Mouse (Mus musculus) mature B cell (primary cell): ENCODE results near the gene Kat2a.

ENCODE experiments used
- in situ Hi-C: fragments of 300-500 bp; cut with MboI; formaldehyde crosslinking; loops from 2 replicates; pipeline ENCODE4 v1.14.3; 2019

The Kat2a gene

GRCm38 (mm10) chr11:100710528-100710927 lies 1.7 kb downstream of the Kat2a start:
- in situ Hi-C loops, result no loop called here

DNA sequence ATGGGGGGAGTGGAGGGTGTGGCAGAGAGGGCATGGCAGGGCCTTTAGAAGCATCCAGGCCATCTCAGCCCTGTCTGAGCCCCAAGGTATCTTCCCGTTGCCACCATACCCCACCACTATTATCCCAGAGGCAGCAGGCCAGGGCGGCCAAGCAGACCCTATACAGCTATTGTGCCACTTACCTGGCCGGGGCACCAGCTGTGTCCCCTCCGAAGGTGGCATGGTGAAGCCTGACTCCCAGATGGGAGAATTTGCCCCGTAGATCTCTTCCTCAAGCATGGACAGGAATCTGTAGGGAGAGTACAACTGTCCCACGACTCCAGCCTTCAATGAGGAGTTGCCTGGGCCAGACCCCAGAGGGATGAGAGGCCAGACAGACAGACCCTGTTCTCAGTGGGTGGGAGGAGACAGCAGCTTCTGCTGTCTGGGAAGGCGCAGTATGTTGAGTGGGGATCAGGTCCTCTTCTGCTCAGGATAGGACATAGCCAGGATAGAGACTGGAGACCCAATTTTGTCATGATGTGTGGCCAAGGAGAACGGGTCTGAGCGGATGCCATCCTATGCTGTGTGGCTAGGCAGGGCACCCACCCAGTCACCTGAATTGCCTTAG lies 3.0 kb downstream of the Kat2a start:
- in situ Hi-C loops, result no loop called here

DNA sequence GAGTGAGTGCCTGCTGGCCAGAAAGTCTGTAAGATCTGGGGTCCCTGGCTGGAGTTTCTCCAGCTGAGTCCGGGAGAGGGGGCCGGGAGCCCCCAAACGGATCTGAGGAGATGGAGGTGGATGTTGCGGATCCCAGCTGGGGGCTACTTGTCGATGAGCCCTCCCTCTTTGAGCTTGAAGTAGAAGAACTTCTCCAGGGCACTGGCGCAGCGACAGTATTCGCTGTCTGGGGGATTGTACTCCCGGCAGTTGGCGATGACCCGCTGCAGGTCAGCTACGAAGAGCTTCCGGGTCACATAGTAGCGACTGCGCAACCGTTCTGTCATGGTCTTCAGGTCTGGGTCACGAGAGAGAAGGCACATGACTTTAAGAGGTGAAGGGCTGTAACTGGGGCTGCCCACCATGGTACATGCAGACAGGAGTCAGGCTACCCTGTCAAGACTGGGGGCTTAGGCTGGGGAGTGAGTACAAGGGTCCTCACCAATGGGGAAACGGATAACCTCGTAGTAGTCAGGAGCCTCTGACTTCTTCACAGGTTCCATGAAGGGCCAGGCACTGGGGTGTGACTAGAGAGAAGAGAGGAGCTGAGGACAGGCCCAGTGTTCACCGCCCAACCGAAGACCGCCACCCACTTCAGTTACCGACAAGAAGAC lies 7.0 kb downstream of the Kat2a start:
- in situ Hi-C loops, result no loop called here

- in situ Hi-C loops, result loop anchor here (5.0 kb wide), 1 partner anchor 132 kb away; the partner anchor contains the start of gene Cnp
Observed at GRCm38 (mm10) chr11:100703851-100704531, 8.3 kb downstream of the Kat2a start, which contains the start of gene Dhx58. Gene Dhx58, minus strand, starts transcription at chr11:100704271.

DNA sequence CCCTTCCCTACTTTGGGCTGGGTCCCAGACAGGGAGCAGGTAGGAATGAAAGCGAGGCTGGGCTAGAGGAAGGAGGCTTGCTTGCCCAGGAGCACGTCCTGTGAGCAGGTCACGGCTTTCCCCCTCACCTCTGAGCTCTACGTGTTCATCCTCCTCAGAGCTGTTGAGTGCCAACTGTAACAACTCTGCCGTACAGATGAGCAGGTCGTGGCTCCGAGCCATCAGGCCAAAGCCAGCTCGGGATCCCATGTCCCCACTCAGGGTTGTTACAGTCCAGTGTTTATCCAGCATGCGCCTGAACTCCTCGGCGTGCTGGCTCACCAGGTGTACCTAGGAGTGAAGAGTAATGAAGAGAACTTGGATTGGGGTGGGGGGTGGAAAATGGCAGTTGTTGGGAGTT lies 8.9 kb downstream of the Kat2a start:
- in situ Hi-C loops, result loop anchor here (5.0 kb wide), 1 partner anchor 131 kb away; the partner anchor contains the start of gene Cnp

DNA sequence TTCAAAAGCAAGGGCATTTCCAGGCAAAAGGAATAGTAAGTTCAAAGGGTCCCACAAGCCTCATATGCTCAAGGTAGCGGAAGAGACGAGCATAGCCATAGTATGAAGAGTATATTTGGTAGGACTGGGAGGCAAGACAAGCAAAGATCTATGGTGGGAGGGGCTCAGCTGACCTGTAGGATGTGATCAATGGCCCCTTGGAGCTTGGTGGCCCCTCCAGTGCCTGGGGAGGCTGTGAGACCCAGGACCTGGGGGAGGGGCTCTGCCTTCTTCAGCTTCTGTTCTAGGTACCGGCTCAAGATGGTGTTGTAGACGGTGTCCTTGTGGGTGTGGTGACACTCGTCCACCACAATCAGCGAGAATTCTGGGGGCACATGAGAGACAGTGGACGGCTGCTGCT lies 9.4 kb downstream of the Kat2a start:
- in situ Hi-C loops, result loop anchor here (5.0 kb wide), 1 partner anchor 131 kb away; the partner anchor contains the start of gene Cnp

- in situ Hi-C loops, result loop anchor here (5.0 kb wide), 1 partner anchor 130 kb away; the partner anchor contains the start of gene Cnp
Observed at GRCm38 (mm10) chr11:100702081-100702851, 10.0 kb downstream of the Kat2a start.

- in situ Hi-C loops, result loop anchor here (5.0 kb wide), 1 partner anchor 129 kb away; the partner anchor contains the start of gene Cnp
Observed at GRCm38 (mm10) chr11:100701301-100701700, 11.0 kb downstream of the Kat2a start.

DNA sequence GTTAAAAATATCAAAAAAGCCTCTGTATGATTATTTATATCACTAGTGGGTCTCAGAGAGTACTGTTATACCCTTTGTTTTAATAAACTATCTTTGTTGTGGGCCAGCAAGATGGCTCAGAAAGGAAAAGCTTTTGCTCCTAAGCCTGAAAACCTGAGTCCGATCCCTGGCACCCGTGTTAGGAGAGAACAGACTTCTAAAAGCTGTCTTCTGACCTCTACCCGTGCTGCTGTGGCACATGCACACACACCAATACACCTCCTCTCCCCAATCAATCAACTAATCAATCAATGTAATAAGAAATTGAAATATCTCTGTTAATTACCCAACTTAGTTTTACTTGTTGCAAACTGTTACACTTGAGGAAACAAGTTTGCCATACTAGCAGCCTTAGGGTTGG lies 11.6 kb downstream of the Kat2a start:
- in situ Hi-C loops, result loop anchor here (5.0 kb wide), 1 partner anchor 128 kb away; the partner anchor contains the start of gene Cnp

- in situ Hi-C loops, result no loop called here
Observed at GRCm38 (mm10) chr11:100697921-100698320, 14.3 kb downstream of the Kat2a start.

GRCm38 (mm10) chr11:100694926-100695325 lies 17.3 kb downstream of the Kat2a start:
- in situ Hi-C loops, result no loop called here

DNA sequence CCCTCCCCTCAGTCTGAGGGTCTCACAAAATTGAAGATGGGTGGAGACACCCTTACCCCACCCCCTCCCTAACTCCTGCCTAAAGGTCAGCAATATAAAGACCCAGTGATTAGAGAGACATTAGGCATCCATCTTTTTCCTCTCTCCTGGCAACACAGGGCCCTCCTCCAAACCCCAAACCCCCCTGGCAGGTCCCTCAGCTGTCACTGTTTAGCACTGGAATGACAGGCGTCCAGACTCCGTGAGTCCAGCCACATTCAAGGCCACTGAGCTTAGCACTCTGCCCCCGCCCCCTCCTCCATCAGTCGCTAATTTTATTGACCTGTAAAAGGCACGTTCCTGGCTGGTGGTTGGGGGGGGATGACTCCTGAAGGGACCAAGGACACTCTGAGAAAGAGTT lies 19.1 kb downstream of the Kat2a start:
- in situ Hi-C loops, result no loop called here

GRCm38 (mm10) chr11:100692164-100692616 lies 20.1 kb downstream of the Kat2a start, which contains the start of gene Zfp385c:
Gene Zfp385c, minus strand, starts transcription at chr11:100692455.
- in situ Hi-C loops, result no loop called here

DNA sequence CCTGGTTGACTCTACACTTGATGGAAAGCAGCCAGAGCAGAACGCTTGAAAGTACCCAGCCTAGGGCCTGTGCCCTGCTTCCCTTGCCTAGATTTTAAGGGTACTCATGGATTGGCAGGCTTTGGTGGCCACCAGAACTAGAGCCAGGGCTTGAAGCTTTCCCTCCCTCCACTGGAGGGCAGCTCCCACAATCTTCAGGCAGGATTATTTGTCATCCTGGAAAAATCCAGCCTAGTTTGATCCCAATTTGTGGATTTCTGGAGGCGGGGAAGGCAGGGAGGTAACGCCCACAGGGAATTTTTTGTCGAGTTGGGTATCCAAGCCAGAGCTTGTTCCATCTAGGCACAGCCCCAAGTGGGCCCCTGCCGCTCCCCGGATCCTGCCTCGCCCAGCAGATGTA lies 21.9 kb downstream of the Kat2a start:
- in situ Hi-C loops, result no loop called here

GRCm38 (mm10) chr11:100688443-100688842 lies 23.8 kb downstream of the Kat2a start:
- in situ Hi-C loops, result no loop called here

DNA sequence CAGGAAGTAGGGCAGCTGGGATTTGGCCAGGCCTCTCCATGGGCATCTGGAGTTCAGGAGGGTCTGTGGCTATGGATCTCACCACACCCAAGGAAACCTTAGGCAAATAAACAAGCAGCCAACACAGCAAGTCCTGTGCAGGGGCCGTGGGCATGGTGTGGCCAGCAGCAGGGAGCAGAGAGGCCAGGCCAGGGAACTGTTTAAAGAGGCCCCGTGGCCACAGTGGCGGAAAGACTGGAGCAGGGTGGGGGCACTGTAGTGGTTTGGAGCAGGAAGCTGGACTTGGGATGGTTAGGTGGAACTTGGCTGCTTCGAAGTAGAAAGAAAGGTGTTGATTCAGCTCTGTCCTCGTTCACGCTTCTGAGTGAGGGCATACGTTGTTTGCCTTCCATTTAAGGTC lies 25.0 kb downstream of the Kat2a start:
- in situ Hi-C loops, result no loop called here

DNA sequence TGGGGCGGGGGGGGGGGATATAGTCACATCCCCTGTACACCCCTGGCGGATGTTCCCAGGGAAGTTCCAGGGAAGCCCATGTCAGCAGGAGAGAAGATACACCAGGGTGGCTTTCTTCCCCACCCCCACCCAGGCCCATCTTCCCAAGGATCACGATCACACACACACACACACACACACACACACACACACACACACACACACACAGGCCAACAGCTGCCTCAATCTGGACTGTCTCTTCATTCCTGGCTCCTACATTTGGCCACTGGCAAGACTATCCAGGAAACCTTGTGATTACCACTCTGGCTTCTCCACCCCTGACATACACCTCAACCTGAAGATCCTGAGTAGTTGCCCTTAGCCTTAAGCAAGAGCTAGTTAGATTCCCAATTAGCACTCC lies 26.9 kb downstream of the Kat2a start:
- in situ Hi-C loops, result no loop called here

GRCm38 (mm10) chr11:100684084-100684483 lies 28.2 kb downstream of the Kat2a start:
- in situ Hi-C loops, result no loop called here

DNA sequence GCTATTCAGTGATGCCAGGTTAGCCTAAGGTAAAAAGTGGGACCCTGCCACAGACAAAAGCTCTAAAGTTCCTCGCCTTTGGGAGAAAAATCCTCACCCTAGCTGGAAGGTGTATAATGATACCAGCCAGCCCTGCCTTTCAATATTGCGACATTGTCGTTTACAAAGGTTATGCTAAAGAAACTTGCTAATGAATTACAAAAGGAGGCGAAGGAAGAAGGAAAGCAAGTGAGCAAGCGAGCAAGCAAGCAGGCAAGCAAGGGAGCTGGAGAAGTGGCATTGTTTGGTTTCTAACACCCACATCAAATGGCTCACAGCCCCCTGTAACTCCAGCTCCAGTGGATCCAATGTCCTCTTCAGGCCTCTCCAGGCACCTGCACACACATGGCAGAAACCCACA lies 29.7 kb downstream of the Kat2a start:
- in situ Hi-C loops, result no loop called here

DNA sequence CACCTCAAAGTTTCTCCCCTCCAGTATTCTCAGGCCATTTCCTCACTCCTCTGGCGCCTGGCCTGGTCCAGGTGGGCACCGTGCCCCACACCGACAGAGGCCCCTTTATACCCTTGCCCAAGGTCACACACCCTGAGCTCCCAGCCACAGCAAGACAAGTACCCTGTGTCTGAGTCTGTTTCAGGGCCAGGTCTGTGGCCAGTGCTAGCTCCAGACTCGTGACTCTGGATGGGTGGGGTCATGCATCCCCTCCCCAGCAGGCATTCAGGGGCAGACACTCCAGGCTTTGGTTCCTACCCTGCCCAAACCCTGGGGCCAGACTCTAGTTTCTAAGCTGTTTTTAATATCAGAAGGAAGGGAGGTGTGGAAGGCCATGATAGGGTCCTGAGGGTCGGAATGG lies 30.4 kb downstream of the Kat2a start:
- in situ Hi-C loops, result no loop called here

GRCm38 (mm10) chr11:100677810-100678209 lies 34.5 kb downstream of the Kat2a start:
- in situ Hi-C loops, result no loop called here

GRCm38 (mm10) chr11:100673169-100673568 lies 39.1 kb downstream of the Kat2a start:
- in situ Hi-C loops, result no loop called here
